Mouse (Mus musculus) kidney, postnatal 0 days (tissue): ENCODE data around the gene Rab13. TPM values are rescaled to one million over a fixed set of nuclear protein-coding genes. Genes with fewer than 3 reads are reported as not detected.
A peak's percentile ranks its signal among the peaks of the same experiment; 100 is the strongest.

ENCODE experiments used
- ATAC-seq: fragments of 200-750 bp; cut with Nextera tagmentation; replicated peaks from 2 replicates; pipeline ENCODE4 v1.8.0; 2017; ENCODE audit warnings: low read depth, moderate number of reproducible peaks, moderate TSS enrichment, moderate library complexity; ENCODE audit not compliant: low FRiP score
- DNase-seq: peaks from one replicate; pipeline ENCODE4 v3.0.0-alpha.2; 2016; ENCODE audit warnings: low spot score
- H3K27ac ChIP-seq: fragments of 300-500 bp; sonication (generic); 2 replicates; pipeline ENCODE4 v1.5.1; 2014; ENCODE audit warnings: mild to moderate bottlenecking
- H3K27me3 ChIP-seq: fragments of 300-500 bp; sonication (generic); 2 replicates; pipeline ENCODE4 v1.6.1; 2014; ENCODE audit warnings: low read length, mixed read lengths; ENCODE audit not compliant: insufficient read depth
- H3K36me3 ChIP-seq: fragments of 300-500 bp; sonication (generic); 2 replicates; pipeline ENCODE4 v1.6.1; 2014; ENCODE audit warnings: low read length, mixed read lengths; ENCODE audit not compliant: insufficient read depth
- H3K4me1 ChIP-seq: fragments of 300-500 bp; sonication (generic); replicated peaks from 2 replicates; pipeline ENCODE4 v1.6.1; 2014; ENCODE audit warnings: antibody characterized with exemption, low read length, mixed read lengths; ENCODE audit not compliant: insufficient read depth
- H3K4me2 ChIP-seq: fragments of 300-500 bp; sonication (generic); 2 replicates; pipeline ENCODE4 v1.6.1; 2014; ENCODE audit warnings: mild to moderate bottlenecking, low read length, moderate library complexity, mixed read lengths
- H3K4me3 ChIP-seq: fragments of 300-500 bp; sonication (generic); replicated peaks from 2 replicates; pipeline ENCODE4 v1.5.1; 2014; ENCODE audit warnings: low read depth, low read length
- H3K9ac ChIP-seq: fragments of 300-500 bp; sonication (generic); 2 replicates; pipeline ENCODE4 v1.6.1; 2014; ENCODE audit warnings: low read depth, low read length
- H3K9me3 ChIP-seq: fragments of 300-500 bp; sonication (generic); replicated peaks from 2 replicates; pipeline ENCODE4 v1.6.1; 2016; ENCODE audit warnings: low read length, inconsistent platforms, mixed read lengths
- CTCF ChIP-seq: IDR thresholded peaks from 2 replicates; pipeline ENCODE4 v1.5.1; 2016; ENCODE audit warnings: antibody characterized with exemption, low read depth, mild to moderate bottlenecking, moderate library complexity
- WGBS: fragments of 180-500 bp; shearing (Covaris S2); extraction: QIAGEN DNeasy Blood & Tissue Kit; methylation state at CpG from one replicate; pipeline ENCODE4 v1.1.7; 2014; 5-methylcytosine and 5-hydroxymethylcytosine counted together
- polyA plus RNA-seq: library from polyadenylated mRNA; unstranded; fragments of >200 nt; fragmentation: Nextera tagmentation; extraction: Ambion mirVana; gene quantifications from 2 replicates; pipeline ENCODE4 v1.2.1, GENCODE M21; 2015

Gene Rab13
- polyA plus RNA-seq, 1 experiment from 2014 or later = 34.0 TPM

DNA sequence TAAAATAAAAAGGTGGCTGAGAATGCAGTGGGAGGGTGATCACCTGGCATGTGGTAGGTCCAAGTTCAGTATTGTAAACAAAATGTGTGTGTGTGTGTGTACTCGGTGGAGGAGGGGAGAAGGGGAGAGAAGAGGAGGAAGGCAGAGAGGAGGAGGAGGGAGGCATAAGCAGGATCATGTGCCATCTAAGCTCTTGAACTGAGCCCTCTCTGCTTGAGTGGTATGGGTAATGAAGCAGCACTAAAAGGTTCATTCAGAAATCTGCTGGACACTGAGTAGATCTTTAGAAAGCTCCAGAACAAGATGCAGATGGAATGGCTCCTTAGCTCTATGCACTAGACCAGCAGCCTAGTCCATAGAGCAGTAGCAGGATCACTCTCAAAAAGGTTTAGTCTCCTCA lies 10.6 kb upstream of the Rab13 start:
- H3K27me3 ChIP-seq = no peaks in the 10 kb centered on the region
- no peak for DNase-seq
- H3K27ac ChIP-seq = 0 out of 2 replicates have a peak overlapping the region, but pooled peaks have one; percentile 8
- no peak overlapping the region for H3K4me2 ChIP-seq
- 37% methylated on average over 1 of the region's 1 CpGs for WGBS
- no peak overlapping the region for H3K4me3 ChIP-seq
- no peaks in the 10 kb centered on the region for H3K9me3 ChIP-seq
- peak; percentile 56; the same call in 1 of the 2 replicates for ATAC-seq
- H3K9ac ChIP-seq = no peak overlapping the region
- H3K4me1 ChIP-seq = no peaks in the 10 kb centered on the region
- TF ChIP-seq CTCF = no peak
- H3K36me3 ChIP-seq = peaks cover 3% of the 10 kb centered on the region; the same call in 1 of the 2 replicates

DNA sequence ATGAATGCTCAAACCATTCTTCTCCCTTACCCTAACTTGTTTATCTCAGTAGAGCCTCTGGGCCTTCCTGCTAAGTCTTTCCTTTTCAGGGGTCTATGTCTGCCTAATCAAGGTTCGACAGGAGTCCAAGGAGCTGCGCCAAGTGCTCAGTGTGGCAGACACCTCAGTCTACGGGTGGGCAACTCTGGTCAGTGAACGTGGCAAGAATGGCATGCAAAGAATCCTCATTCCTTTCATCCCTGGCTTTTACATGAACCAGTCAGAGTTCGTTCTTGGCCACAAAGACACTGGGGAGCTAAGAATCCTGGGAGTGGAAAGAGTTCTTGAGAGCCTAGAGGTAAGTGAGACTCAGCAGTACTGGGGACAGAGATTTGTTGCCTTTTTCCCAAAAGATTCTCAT lies 9.9 kb upstream of the Rab13 start:
- H3K4me1 ChIP-seq = no peaks in the 10 kb centered on the region
- H3K27ac ChIP-seq = no peak overlapping the region
- H3K36me3 ChIP-seq = peaks cover 9% of the 10 kb centered on the region; the same call in 1 of the 2 replicates
- no peaks in the 10 kb centered on the region for H3K9me3 ChIP-seq
- H3K4me2 ChIP-seq = no peak overlapping the region
- no peaks in the 10 kb centered on the region for H3K27me3 ChIP-seq
- WGBS = 42% methylated on average over 5 of the region's 5 CpGs
- no peak overlapping the region for H3K9ac ChIP-seq
- ATAC-seq (no peak), DNase-seq (peak; percentile 42)
- H3K4me3 ChIP-seq = no peak overlapping the region
- no peak for TF ChIP-seq CTCF

DNA sequence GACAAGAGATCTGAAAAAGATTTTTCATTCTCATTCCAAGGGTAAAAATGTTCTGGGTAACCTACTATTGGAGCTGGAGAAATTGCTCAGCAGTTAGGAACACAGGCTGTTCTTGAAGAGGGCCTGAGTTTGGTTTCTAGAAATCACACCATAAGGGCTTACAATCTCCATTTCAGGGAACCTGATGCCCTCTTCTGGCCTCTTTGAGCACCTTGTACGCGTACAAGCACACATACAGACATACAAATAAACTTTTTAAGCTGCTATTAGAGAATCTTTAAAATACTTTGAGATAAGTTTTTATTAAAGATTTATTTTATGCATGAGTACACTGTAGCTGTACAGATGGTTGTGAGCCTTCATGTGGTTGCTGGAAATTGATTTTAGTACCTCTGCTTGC lies 8.9 kb upstream of the Rab13 start:
- no peaks in the 10 kb centered on the region for H3K27me3 ChIP-seq
- TF ChIP-seq CTCF = no peak; the same call in 1 of the 2 replicates
- 95% methylated on average over 2 of the region's 2 CpGs for WGBS
- H3K4me1 ChIP-seq = no peaks in the 10 kb centered on the region
- H3K4me3 ChIP-seq = no peak overlapping the region
- H3K4me2 ChIP-seq = no peak overlapping the region
- peaks cover 18% of the 10 kb centered on the region for H3K36me3 ChIP-seq
- H3K9me3 ChIP-seq = no peaks in the 10 kb centered on the region
- no peak for DNase-seq
- no peak for ATAC-seq
- H3K27ac ChIP-seq = no peak overlapping the region
- H3K9ac ChIP-seq = no peak overlapping the region

DNA sequence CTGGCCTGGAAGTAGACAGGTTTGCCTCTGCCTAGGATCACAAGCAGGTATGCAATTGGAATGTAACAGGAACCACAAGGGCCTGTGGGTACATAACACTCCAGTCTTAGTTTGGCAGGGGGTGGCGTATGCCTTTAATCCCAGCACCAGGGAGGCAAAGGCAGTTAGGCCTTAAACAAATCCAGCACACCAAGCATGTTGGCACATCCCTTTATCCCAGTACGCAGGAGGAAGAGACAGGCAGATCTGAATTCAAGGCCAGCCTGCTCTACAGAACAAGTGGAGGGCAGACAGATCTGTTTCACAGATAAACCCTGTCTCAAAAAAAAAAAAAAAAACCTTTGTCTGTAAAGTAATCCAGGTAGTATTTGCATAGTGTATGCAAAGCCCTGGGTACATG lies 4.8 kb upstream of the Rab13 start:
- Histone ChIP-seq H3K36me3 (peaks cover 31% of the 10 kb centered on the region), H3K9me3 (no peaks in the 10 kb centered on the region), H3K9ac (no peak overlapping the region), H3K4me1 (0 out of 2 replicates have a peak, but pooled peaks cover 7% of the 10 kb centered on the region), H3K4me3 (no peak overlapping the region), H3K27ac (no peak overlapping the region), H3K4me2 (no peak overlapping the region), H3K27me3 (no peaks in the 10 kb centered on the region)
- ATAC-seq (no peak), DNase-seq (no peak)
- TF ChIP-seq CTCF = no peak
- 90% methylated on average over 2 of the region's 2 CpGs for WGBS

DNA sequence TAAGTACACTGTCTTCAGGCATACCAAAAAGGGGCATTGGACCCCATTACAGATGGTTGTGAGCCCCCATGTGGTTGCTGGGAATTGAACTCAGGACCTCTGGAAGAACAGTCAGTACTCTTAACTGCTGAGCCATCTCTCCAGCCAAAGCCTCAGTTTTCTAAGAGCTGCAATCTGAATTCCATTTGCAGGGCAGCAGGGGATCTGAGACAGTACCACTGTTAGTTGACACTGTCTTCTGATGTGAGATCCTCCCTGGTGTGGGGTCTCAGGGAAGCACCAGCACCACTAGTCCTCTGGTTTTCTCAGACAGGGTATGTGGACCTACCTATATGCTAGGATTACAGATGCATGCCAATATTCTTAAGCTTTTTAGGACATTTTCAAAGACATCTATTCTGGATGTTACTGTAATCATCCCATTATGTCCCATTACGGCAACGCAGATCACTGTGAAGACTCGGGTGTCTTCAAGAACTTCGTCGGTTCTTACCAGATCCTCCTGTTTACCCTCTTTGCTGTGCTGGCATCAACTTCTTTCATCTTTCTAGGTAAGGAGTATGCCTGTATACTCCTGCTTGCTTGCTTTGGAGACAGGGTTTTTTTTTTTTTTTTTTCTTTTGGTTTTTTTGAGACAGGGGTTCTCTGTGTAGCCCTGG lies 3.5 kb upstream of the Rab13 start:
- WGBS = 86% methylated on average over 5 of the region's 5 CpGs
- ATAC-seq = no peak
- no peak overlapping the region for H3K4me3 ChIP-seq
- H3K9ac ChIP-seq = no peak overlapping the region
- peaks cover 31% of the 10 kb centered on the region for H3K36me3 ChIP-seq
- H3K4me1 ChIP-seq = 0 out of 2 replicates have a peak, but pooled peaks cover 7% of the 10 kb centered on the region
- no peaks in the 10 kb centered on the region for H3K9me3 ChIP-seq
- no peak overlapping the region for H3K4me2 ChIP-seq
- H3K27me3 ChIP-seq = no peaks in the 10 kb centered on the region
- no peak overlapping the region for H3K27ac ChIP-seq
- DNase-seq = no peak
- TF ChIP-seq CTCF = no peak

DNA sequence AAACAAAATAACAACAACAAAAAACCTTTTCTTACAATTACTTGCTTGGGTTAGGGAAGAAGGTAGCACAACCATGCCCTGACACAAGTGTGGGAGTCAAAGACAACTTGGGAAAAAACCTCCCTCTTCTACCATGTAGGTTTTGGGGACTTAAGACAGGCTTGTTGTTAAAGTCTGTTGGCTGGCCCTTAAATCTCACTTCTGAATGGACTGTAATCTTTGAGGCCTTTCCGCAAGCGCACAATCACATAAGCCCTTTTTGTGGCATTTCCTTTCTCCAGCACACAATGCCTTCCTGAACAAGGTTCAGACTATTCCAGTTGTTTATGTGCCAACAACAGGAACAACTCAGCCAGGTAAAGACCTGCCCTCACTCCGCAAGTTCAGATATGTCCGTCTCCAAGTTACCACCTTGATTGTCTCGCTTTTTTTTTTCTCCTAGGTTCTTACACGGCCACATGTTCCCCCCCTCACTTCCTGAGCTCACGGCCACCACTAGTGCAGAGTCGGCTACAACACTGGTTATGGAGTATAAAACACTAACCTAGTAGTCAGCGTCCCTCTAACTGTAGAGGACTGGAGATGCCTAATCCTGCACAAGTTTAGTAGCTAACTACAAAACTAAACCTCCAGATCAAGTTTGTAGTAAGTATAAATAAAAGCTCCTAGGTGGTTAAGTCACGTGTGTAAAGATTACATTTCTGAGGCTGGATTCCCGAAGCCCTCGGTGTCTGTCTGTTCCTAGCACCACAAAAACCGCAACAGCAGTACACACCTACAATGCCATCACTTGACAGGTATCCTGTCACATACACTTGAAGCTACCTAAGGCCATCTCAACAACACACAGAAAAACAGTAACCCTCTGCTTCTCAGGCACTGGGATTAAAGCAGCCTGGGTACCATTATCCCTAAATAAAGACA lies 1.8 kb upstream of the Rab13 start:
- no peak overlapping the region; the same call in 1 of the 2 replicates for H3K9ac ChIP-seq
- ATAC-seq = no peak
- TF ChIP-seq CTCF = no peak
- H3K27ac ChIP-seq = no peak overlapping the region
- peak overlapping the region; percentile 93 for H3K4me2 ChIP-seq
- WGBS = 72% methylated on average over 13 of the region's 13 CpGs
- no peak for DNase-seq
- peak overlapping the region; percentile 93 for H3K4me3 ChIP-seq
- H3K9me3 ChIP-seq = no peaks in the 10 kb centered on the region
- H3K27me3 ChIP-seq = no peaks in the 10 kb centered on the region
- 0 out of 2 replicates have a peak, but pooled peaks cover 7% of the 10 kb centered on the region for H3K4me1 ChIP-seq
- H3K36me3 ChIP-seq = peaks cover 31% of the 10 kb centered on the region
